Mouse (Mus musculus) heart, postnatal 0 days (tissue): ENCODE results near the gene Tpcn1.

Experiments
- CTCF ChIP-seq: IDR thresholded peaks from 2 replicates; pipeline ENCODE4 v1.5.1; 2016; ENCODE audit warnings: antibody characterized with exemption, control low read depth, low read depth
- EP300 ChIP-seq: IDR thresholded peaks from 2 replicates; pipeline ENCODE4 v1.6.1; 2016; ENCODE audit warnings: antibody characterized with exemption, low read depth

- TF ChIP-seq EP300 (peak; percentile 85; the same call in 1 of the 2 replicates), CTCF (no peak)
Measured at GRCm38 (mm10) chr5:120588569-120589094, at the start of gene Tpcn1, which contains the start of gene Iqcd.
